Mouse (Mus musculus): ENCODE results near the gene Adamts20.
"Not testable (repeated sequence)": the region's sequence is repeated elsewhere in the genome, so short reads cannot be mapped to it uniquely, and the experiment has no call there.

Adamts20 gene

DNA sequence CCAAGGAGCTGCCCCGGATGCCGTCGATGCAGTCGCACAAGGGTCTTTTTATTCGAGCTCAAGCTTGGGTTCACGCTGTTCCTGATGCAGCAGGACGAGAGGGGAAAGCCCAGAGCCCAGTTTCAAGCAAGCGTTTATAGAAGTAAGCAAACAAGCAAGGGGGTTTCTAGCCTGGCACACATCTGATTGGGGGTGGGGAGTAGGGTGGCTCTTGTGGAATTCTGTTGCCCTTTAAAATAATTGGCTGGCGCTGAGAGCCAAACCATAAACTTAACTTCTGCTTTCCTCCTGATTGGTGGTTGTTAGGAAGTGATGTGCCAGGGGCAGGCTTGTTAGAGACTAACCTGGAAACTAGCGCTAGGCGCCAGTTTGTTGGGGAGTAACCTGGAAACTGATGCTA is at the start of gene Adamts20:
TSS of gene Adamts20 (minus strand) at position 101 of the 400 bp plus-strand sequence.
- DNase-seq (ENCODE audit: low spot score in 2 of 2): no peak

- no peak for DNase-seq (ENCODE audit: low spot score in 2 of 2)
These were observed 38.4 kb upstream of the Adamts20 start for GRCm38 (mm10) chr15:94503451-94504215.

DNA sequence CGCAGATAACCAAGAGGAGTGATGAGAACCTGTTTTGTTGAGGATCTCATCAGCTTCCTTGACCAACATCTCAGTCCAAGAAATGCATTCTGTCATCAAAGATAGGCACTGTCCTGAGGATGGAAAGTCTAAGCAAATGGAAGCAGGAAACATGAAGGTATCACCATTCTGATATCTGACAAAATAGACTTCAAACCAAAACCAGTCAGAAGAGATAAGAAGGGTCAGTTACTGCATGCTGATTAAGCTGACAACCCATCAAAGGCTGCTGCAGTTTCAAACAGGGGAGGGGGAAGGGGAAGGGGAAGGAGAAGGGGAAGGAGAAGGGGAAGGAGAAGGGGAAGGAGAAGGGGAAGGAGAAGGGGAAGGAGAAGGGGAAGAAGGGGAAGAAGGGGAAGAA is 34.0 kb upstream of the Adamts20 start:
- no peak for DNase-seq (ENCODE audit: low spot score in 2 of 2)

DNA sequence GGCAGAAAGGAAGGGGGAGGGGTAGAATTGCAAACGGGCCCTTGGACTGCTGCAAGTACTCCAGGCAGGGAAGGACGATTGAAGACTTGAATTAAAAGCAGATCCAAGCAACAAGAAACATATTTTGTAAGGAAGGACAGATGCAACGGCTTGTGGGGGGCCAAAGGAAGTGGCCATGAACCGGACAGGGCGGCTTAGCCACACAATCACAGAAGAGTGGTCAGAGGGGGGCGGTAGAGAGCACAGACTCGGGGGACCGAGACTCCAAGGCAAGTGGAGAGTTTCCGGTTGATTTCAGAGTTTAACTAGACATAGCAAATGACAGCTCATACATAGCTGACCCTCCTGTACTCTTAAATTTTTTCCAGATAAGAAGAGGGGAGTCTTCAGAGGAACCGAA is 30.7 kb upstream of the Adamts20 start:
- DNase-seq (ENCODE audit: low spot score in 2 of 2): no peak

DNA sequence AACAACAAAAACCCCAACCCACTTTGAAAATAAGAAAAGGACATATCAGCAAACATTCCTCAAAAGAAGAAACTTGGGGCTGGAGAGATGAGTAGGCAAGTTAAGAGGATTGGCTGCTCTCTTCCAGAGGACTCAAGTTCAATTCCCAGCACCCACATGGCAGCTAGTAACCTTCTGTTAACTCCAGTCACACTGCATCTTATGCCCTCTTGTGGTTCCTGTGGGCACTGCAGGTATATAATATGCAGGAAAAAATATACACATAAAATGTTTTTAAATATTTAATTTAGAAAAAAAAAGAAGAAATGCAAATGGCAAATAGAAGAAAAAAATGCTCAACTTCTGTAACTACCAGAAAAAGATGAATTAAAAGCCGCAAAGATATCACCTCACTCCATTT is 29.2 kb upstream of the Adamts20 start:
- DNase-seq (ENCODE audit: low spot score in 2 of 2): no peak

GRCm38 (mm10) chr15:94489433-94489832 is 24.2 kb upstream of the Adamts20 start:
- DNase-seq (ENCODE audit: low spot score in 2 of 2): no peak

DNA sequence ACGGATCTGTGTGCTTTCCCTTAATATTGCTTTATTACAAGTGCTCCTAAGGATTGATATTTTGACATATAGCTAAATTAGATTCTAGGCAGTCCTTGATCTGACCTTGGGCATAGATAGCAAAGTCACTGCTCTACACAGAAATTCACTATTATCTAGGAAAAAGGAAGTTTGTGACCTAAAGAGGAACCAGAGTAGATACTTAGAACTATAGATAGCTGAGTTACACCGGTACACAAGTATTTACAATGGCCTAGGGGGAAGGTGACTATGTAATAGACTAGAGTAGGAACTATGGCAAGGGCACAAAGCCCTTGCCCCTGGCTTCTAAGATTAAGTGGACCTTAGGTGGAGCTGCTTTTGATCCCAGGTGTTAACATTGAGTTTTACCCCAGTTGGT is 22.8 kb upstream of the Adamts20 start:
- not testable (repeated sequence) for DNase-seq (ENCODE audit: low spot score in 2 of 2)

DNA sequence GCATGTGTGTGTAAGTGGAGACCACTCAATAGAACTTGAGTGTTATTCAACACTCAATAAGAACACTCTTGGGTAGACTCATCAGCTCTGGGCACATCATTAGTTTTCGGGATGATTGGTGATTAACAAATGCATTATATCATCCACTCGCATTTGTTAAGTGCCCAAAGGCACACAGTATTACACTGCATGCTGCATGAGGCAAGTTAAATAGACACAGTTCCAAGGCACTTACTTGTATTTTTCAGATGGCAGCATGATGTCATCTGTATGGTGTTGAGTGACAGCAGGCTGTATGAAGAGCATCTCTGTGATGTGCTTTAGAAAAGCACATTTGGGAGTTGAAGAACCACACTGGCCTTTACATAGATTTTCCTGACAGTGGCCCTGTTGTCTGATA is 17.3 kb upstream of the Adamts20 start:
- DNase-seq (ENCODE audit: low spot score in 2 of 2): no peak

DNA sequence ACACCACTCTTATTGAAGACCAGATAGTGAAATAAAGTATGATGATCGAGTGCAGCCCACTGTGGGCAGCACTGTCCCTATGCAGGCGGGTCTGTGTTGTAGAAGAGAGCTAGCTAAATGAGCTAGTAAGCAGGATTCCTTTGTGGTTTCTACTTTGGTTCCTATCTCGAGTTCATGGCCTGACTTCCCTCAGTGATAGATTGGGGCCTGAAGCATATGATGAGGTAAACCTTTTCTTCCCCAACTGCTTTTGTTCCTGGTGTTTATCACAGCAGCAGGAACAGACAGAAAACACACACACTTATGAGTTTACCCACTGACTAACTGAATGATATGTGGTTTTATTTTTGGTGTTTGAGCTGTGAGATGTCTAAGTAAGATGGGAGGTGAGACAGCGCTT is 15.6 kb upstream of the Adamts20 start:
- DNase-seq (ENCODE audit: low spot score in 2 of 2): no peak

DNA sequence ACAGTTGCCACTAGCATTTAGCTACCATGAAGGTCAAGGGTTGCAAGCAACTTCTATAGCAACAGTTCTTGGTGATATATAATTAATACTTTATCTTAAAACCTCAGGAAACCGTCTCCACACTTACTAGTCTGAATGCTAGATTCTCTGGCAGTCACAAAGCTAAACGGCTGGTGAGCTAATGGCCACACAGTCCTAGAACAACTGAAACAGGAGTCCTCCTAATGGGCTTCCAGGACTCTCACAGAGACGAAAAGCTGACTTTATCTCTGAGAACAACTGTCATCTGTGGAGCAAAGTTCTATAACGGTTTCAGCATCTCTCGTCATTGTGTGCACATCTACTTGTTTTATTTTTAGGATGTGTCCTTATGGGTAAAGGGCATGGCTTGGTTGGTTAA is 15.0 kb upstream of the Adamts20 start:
- DNase-seq (ENCODE audit: low spot score in 2 of 2): no peak

DNA sequence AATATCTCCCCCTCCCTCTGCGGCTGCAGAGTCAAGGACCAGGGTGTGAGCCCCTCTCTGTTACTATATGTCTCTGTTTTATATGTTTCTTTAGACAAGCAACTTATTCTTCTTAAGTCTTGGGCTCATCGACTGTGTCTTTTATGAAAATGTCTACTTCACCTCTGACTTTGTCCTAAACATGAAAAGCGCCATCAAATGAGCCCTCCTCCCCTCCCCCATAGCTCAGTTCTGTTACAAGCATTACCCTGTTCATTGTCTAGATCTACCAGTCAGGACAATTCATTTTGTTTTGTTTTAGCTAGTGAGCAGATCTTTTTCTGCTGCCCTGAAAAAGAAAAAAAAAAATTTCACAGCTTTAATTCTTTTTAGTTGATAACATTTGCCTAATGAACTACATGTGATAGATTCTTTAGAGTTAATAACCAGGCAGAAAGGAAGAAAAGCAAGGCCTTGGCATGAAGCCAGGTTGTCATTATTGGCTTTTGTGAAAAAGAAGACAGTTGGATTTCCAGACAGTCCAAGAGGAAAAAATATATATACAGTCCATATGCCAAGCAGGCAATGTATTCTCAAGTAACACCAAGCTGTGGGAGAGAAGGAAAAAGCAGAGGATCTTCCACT is 14.4 kb upstream of the Adamts20 start:
- DNase-seq (ENCODE audit: low spot score in 2 of 2): no peak

- peak in 1 of 2 experiments; percentile 1 for DNase-seq (ENCODE audit: low spot score in 2 of 2)
These were observed 13.5 kb upstream of the Adamts20 start for GRCm38 (mm10) chr15:94478706-94479105.

DNA sequence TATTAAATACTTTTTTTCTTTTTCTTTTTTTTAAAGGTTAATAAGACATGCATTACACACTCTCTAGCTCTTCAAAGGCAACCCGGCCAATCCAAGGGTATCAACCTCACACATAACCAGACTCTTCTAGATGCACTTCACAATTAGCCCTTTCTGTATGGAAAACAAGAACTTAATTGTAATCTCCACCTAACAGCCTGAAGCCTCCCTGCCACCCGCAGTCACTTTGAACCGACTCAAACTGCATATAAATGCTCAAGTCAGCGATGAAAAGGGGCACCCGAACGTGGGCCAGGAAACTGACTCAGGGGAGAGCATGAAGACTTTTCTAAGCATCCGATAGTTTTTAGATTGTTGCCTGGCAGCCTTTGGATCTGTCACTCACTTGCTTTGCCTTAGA is 12.1 kb upstream of the Adamts20 start:
- DNase-seq (ENCODE audit: low spot score in 2 of 2): no peak

- DNase-seq (ENCODE audit: low spot score in 2 of 2): no peak
These were observed 10.8 kb upstream of the Adamts20 start for GRCm38 (mm10) chr15:94475975-94476374.

DNA sequence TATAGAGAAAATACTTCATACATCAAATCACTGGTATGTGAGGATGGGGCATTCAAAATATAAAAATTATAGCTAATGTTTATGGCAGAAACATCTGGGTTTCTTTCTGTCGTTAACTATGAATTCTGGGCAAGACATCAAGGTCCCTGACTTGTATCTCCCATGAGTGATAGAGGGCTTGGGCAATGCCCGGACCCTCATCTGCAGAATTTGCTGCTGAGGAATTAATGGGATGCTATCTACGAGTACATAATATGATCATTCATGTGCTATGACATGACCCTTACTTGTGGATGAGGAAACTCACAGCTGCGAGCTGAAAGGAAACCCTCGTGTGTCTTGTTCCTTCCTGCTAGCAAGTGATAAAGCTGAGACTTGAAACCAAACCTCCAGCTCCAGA is 5.1 kb upstream of the Adamts20 start:
- no peak for DNase-seq (ENCODE audit: low spot score in 2 of 2)

- no peak for DNase-seq (ENCODE audit: low spot score in 2 of 2)
These were observed 337 bp downstream of the Adamts20 start for GRCm38 (mm10) chr15:94464881-94465280.

- no peak for DNase-seq (ENCODE audit: low spot score in 2 of 2)
These were observed 2.0 kb downstream of the Adamts20 start for GRCm38 (mm10) chr15:94463251-94463650.

- no peak for DNase-seq (ENCODE audit: low spot score in 2 of 2)
These were observed 3.0 kb downstream of the Adamts20 start for GRCm38 (mm10) chr15:94462206-94462605.

- DNase-seq (ENCODE audit: low spot score in 2 of 2): no peak
These were observed 4.1 kb downstream of the Adamts20 start for GRCm38 (mm10) chr15:94461166-94461565.

DNA sequence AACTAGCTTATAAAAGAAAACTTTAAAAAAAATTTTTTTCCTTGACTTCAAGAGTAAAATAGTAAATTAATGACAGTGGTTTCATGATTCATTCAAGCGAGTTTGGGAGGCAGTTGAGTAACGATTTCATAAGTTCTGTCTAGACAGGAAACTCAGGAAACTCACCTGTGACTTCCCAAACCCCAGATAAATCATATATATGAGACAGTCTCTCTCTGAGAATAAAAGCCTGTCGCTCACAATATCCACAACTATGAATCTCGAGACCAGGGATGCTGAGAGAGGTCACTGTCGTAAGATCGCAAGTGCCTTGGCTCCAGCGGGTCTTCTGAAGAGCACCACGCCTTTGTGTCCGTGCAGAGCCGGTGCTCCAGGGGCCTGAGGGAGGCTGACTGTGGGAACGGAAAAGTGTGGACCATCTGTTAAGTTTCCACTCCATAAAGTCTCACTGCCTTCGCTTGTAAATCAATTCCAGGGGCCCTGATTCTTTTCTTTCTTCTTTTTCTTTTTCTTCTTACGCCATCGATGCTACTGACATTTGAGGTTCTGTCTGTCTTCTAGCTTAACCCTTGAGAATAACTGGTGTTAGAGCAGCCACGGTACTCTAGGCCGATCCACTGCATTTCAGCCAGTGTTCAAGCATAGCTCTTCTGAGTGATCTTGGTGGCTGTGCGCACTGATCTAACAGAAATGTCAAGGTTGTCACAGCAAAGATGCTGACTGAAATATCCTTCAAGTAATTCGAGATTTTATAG is 7.4 kb downstream of the Adamts20 start:
- DNase-seq (ENCODE audit: low spot score in 2 of 2): no peak

GRCm38 (mm10) chr15:94452848-94453247 is 12.4 kb downstream of the Adamts20 start:
- DNase-seq (ENCODE audit: low spot score in 2 of 2): no peak

DNA sequence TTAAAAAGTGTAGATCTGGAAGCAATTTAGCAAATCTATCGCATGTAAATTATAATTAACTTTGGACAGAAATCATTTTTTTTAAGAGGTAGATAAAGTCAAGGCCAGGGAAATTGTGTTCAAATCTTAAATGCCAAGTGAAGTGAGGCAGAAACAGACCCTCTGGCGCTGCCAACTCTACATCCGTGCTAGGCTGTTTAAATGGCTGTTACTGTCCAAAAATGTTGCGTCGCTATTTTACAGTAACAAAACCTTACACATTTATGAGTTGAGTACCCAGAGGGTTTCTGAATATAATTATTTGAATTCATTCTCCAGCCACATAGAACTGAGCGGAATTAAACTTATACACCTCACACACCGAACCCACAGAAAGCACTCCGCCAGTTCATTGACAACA is 13.6 kb downstream of the Adamts20 start:
- no peak for DNase-seq (ENCODE audit: low spot score in 2 of 2)

All from spleen, postnatal 14 days (tissue).